Mouse (Mus musculus) G1E (cell line): ENCODE data around the gene Rb1. TPM values are rescaled to one million over a fixed set of nuclear protein-coding genes. Genes with fewer than 3 reads are reported as not detected.

Source experiments
- ATAC-seq: 2 replicates; pipeline ENCODE4 v1.8.0; 2016; ENCODE audit warnings: mild to moderate bottlenecking; ENCODE audit not compliant: insufficient number of reproducible peaks, poor library complexity, low FRiP score, severe bottlenecking; ENCODE audit errors: extremely low read depth
- DNase-seq: peaks from one replicate; pipeline ENCODE4 v3.0.0; 2012; ENCODE audit warnings: low spot score
- H3K27me3 ChIP-seq: 2 replicates; pipeline ENCODE4 v1.6.1; 2012; ENCODE audit warnings: mild to moderate bottlenecking, low read length, inconsistent platforms; ENCODE audit not compliant: insufficient read depth
- H3K36me3 ChIP-seq: replicated peaks from 2 replicates; pipeline ENCODE3; 2012; ENCODE audit warnings: mild to moderate bottlenecking, inconsistent platforms
- H3K4me1 ChIP-seq: 2 replicates; pipeline ENCODE4 v1.6.1; 2012; ENCODE audit warnings: low read depth, low read length, inconsistent platforms, mixed read lengths; ENCODE audit not compliant: insufficient read depth
- H3K4me3 ChIP-seq: 2 replicates; pipeline ENCODE4 v1.5.1; 2012; ENCODE audit warnings: low read depth, mild to moderate bottlenecking, inconsistent platforms, low read length, moderate library complexity, mixed read lengths
- H3K9me3 ChIP-seq: replicated peaks from 2 replicates; pipeline ENCODE4 v1.6.1; 2012; ENCODE audit warnings: inconsistent platforms
- CTCF ChIP-seq: IDR thresholded peaks from 2 replicates; pipeline ENCODE4 v1.5.1; 2012; ENCODE audit warnings: low read depth, low read length, inconsistent platforms, mixed read lengths
- GATA1 ChIP-seq: IDR thresholded peaks from 2 replicates; pipeline ENCODE4 v1.6.1; 2012; ENCODE audit warnings: borderline replicate concordance, low read length, inconsistent platforms, mixed read lengths
- GATA2 ChIP-seq: IDR thresholded peaks from 2 replicates; pipeline ENCODE4 v1.6.1; 2012; ENCODE audit warnings: low read depth, low read length, inconsistent platforms, borderline replicate concordance
- POLR2AphosphoS5 ChIP-seq: IDR thresholded peaks from 2 replicates; pipeline ENCODE4 v1.6.1; 2012; ENCODE audit warnings: low read depth, low read length, inconsistent platforms; ENCODE audit not compliant: insufficient replicate concordance
- TAL1 ChIP-seq: conservative IDR thresholded peaks from 2 replicates; pipeline ENCODE4 v1.6.1; 2012; ENCODE audit warnings: low read depth, low read length, inconsistent platforms, mixed read lengths
- polyA plus RNA-seq: library from polyadenylated mRNA; stranded (reverse); fragments of >175 nt; gene quantifications from 2 replicates; pipeline ENCODE4 v1.2.3, GENCODE M21; 2012
- total RNA-seq, 2 experiments: library from RNA; stranded (forward) in 1 of 2; stranded (reverse) in 1 of 2; fragments of 200-1000 nt in 1 of 2; fragments of >200 nt in 1 of 2; fragmentation: Nextera tagmentation in 1 of 2; gene quantifications; 2 replicates each; pipeline ENCODE4 v1.2.3; 2014 to 2017

The Rb1 gene
- total and polyA plus RNA-seq, 3 experiments: 11.6 to 393 (median 64.9) TPM

- TF ChIP-seq CTCF (no peak), GATA2 (no peak), POLR2AphosphoS5 (no peak), TAL1 (no peak)
- Histone ChIP-seq H3K9me3 (no peaks in the 10 kb centered on the region), H3K4me1 (peaks cover 67% of the 10 kb centered on the region), H3K4me3 (no peak overlapping the region; the same call in 1 of the 2 replicates), H3K27me3 (no peaks in the 10 kb centered on the region), H3K36me3 (peaks cover 57% of the 10 kb centered on the region)
- DNase-seq (no peak), ATAC-seq (no peak)
These were observed 32.0 kb downstream of the Rb1 start for GRCm38 (mm10) chr14:73293616-73294015.

DNA sequence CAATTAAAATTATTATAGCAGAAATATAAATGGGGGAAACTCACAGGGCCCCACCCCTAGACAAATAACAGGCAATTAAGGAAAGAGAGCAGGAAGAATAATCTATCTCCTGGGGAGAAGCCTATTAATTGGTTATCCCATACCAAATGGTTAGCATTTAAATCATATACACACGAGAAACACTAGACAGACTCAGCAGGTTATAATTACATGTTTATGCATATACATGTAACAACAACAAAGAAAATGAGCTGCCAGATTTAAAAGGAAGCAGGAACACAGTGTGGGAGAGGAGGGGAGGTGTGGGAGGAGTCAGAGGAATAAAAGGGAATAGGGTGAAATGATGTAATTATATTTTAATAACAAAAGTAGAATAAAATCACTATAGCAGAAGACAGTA lies 33.2 kb downstream of the Rb1 start:
- Histone ChIP-seq H3K4me1 (peaks cover 64% of the 10 kb centered on the region), H3K9me3 (no peaks in the 10 kb centered on the region), H3K27me3 (no peaks in the 10 kb centered on the region), H3K4me3 (no peak overlapping the region), H3K36me3 (peaks cover 60% of the 10 kb centered on the region)
- TF ChIP-seq CTCF: no peak
- no peak for TF ChIP-seq TAL1
- no peak for TF ChIP-seq GATA1
- no peak for TF ChIP-seq POLR2AphosphoS5
- no peak for TF ChIP-seq GATA2
- DNase-seq: no peak
- ATAC-seq: no peak

GRCm38 (mm10) chr14:73289915-73290314 lies 35.7 kb downstream of the Rb1 start:
- DNase-seq (no peak), ATAC-seq (no peak)
- Histone ChIP-seq H3K36me3 (peaks cover 64% of the 10 kb centered on the region), H3K9me3 (no peaks in the 10 kb centered on the region), H3K4me1 (peaks cover 48% of the 10 kb centered on the region), H3K27me3 (no peaks in the 10 kb centered on the region), H3K4me3 (no peak overlapping the region)
- no peak for TF ChIP-seq GATA1
- TF ChIP-seq GATA2: no peak
- TF ChIP-seq POLR2AphosphoS5: no peak
- TF ChIP-seq CTCF: no peak

- DNase-seq: no peak
- no peak for TF ChIP-seq TAL1
- TF ChIP-seq CTCF: no peak
- TF ChIP-seq GATA1: no peak
- no peak for TF ChIP-seq GATA2
- TF ChIP-seq POLR2AphosphoS5: no peak
- H3K27me3 ChIP-seq: no peaks in the 10 kb centered on the region
- ATAC-seq: no peak
- H3K4me1 ChIP-seq: peaks cover 9% of the 10 kb centered on the region
- H3K4me3 ChIP-seq: no peak overlapping the region
- H3K36me3 ChIP-seq: peaks cover 68% of the 10 kb centered on the region
- H3K9me3 ChIP-seq: no peaks in the 10 kb centered on the region
These were observed 44.6 kb downstream of the Rb1 start for GRCm38 (mm10) chr14:73280996-73281395.

- no peak for TF ChIP-seq GATA1
- TF ChIP-seq CTCF: no peak
- no peak for TF ChIP-seq POLR2AphosphoS5
- no peak for TF ChIP-seq TAL1
- TF ChIP-seq GATA2: no peak
- ATAC-seq (no peak), DNase-seq (no peak)
- Histone ChIP-seq H3K27me3 (no peaks in the 10 kb centered on the region), H3K4me3 (no peak overlapping the region), H3K4me1 (peaks cover 6% of the 10 kb centered on the region), H3K9me3 (no peaks in the 10 kb centered on the region), H3K36me3 (peaks cover 72% of the 10 kb centered on the region)
These were observed 46.5 kb downstream of the Rb1 start for GRCm38 (mm10) chr14:73279096-73279495.

GRCm38 (mm10) chr14:73271807-73272206 lies 53.8 kb downstream of the Rb1 start:
- ATAC-seq: no peak

More at GRCm38 (mm10) chr14:73271807-73272206, 53.8 kb downstream of the Rb1 start:
- Histone ChIP-seq H3K4me3 (no peak overlapping the region), H3K27me3 (no peaks in the 10 kb centered on the region), H3K36me3 (peaks cover 65% of the 10 kb centered on the region), H3K9me3 (no peaks in the 10 kb centered on the region), H3K4me1 (peaks cover 2% of the 10 kb centered on the region; the same call in 1 of the 2 replicates)
- no peak for DNase-seq
- TF ChIP-seq GATA2 (no peak), TAL1 (no peak), POLR2AphosphoS5 (no peak), GATA1 (no peak), CTCF (no peak)
